Mouse (Mus musculus) kidney, adult 2 months (tissue): ENCODE measurements at regions not wholly inside any gene's neighbourhood (a gene's known extent, or its start where the extent isn't known, plus 50 kb on each side); places are given as distances from the start of the nearest gene placed in this dataset.

Experiments used
- CTCF ChIP-seq: fragments of 200-500 bp; conservative IDR thresholded peaks from 2 replicates; pipeline ENCODE4 v1.5.1; 2011; ENCODE audit warnings: low read depth, mild to moderate bottlenecking, control low read depth, low read length, moderate library complexity, mixed read lengths; ENCODE audit not compliant: insufficient read depth, insufficient read length
- POLR2A ChIP-seq: fragments of 200-500 bp; IDR thresholded peaks from one replicate; pipeline ENCODE4 v1.6.1; 2011; ENCODE audit warnings: low read depth, low read length, control low read depth

DNA sequence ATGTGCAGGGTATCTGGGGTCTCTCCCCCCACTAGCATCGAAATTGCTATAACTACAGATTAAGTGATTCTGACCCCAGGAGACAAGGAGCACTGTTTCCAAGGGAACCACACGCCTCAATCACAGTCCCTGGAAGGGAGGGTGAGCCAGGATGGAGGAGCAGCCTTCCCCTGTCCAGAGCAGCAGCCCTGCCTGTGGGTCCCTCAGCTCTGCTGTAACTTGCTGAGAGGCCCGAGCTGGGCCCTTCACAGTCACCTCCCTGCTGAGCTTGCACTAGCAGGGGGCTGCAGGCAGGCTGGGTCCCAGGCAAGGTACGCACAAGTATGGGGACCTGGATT, 62.4 kb upstream of the Unc5b start:
- TF ChIP-seq CTCF (no peak), POLR2A (no peak)
